Mouse (Mus musculus): Measurements from ENCODE around the gene Cdk7. TPM values are rescaled to one million over a fixed set of nuclear protein-coding genes. Genes with fewer than 3 reads are reported as not detected.

Gene Cdk7
- polyA plus RNA-seq, 1 experiment from 2014 or later: 78.0 TPM

DNA sequence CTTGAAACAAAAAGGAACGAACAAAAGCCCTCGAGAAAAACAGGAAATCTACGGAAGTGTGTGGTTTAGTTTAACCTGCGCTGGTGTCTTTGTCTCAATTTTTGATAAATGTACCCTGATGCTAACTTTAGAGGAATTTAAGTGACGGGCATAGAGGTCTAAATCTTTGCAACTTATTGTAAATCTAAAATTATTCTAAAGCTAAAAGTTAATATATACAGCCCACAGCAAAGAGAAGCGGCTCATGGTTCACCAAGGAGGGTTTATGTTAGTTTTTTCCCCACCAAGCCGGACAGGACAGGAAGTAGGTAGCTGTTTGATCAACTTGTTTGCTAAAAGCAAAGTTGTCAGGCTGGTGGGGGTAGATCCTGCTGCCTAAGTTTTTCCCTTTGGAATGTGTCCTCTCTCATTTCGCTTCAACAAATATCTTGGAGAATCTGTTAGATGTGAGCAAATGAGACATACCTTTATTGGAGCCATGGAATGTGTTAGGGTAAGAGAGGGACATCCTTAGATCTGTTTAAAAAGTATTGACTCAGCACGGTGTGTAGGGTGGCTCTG, 60.5 kb downstream of the Cdk7 start:
- no peaks in the 10 kb centered on the region for H3K9me3 ChIP-seq (ENCODE audit: control insufficient read depth, low read length)
- 0 out of 2 replicates have a peak, but pooled peaks cover 2% of the 10 kb centered on the region for H3K4me1 ChIP-seq (replicated peaks; ENCODE audit: control insufficient read depth, insufficient read depth, low read length)
- H3K36me3 ChIP-seq (ENCODE audit: control insufficient read depth, insufficient read depth, low read length): 0 out of 2 replicates have a peak, but pooled peaks cover 2% of the 10 kb centered on the region
- peak overlapping the region; percentile 47 for H3K4me3 ChIP-seq (ENCODE audit: low read depth, low read length)
- ATAC-seq (ENCODE audit: low FRiP score): no peak
- no peak overlapping the region for H3K27ac ChIP-seq (ENCODE audit: low read depth, low read length)
- no peaks in the 10 kb centered on the region for H3K27me3 ChIP-seq (ENCODE audit: control insufficient read depth, insufficient read depth, low read length)
- DNase-seq (ENCODE audit: low spot score): peak; percentile 8
- peak overlapping the region; percentile 68 for H3K4me2 ChIP-seq (replicated peaks; ENCODE audit: low read depth, low read length)
- H3K9ac ChIP-seq (ENCODE audit: low read depth, low read length): no peak overlapping the region; the same call in 1 of the 2 replicates
- WGBS: 61% methylated on average over 9 of the region's 9 CpGs

DNA sequence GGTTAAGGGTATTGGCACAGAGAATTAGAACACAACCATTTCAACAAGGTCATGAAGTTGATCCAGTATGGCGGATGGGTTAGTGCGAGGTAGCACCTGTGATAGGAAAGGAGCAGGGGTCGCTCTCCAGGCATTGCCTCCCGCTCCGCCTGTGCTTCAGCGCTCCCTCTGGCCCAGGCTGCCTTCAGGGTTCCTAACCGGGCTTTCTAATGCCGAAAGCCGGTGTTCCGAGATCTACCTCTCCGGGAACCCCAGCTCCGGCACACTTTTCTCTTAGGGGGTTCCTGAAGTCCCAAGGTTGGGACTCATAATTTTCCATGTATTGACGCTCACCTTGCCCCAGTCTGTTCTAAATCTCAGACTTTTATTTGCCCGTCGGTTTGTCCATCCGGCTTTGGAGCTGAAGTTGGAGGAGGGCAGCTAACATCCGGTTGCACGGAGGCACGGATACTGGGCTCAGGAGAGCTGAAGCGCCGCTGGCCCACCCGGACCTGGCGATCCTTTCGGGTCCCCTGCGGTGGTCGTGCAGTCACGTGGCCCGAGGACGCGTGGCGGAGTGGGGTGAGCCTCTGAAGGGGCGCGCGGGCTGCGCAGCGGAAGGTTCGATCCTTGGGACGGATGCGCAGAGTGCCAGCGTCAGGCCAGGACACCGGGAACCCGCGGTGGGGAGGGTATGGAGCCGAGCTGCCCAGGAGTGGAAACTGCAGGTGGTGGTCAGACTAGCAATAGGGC, 61.3 kb downstream of the Cdk7 start, which contains the start of gene Ccdc125:
Gene Ccdc125, plus strand, starts transcription at position 427 of the 732 bp plus-strand sequence.
- Histone ChIP-seq H3K27ac (ENCODE audit: low read depth, low read length) (no peak within 1 kb of the TSS), H3K9me3 (ENCODE audit: control insufficient read depth, low read length) (no peaks in the 10 kb centered on the region), H3K9ac (ENCODE audit: low read depth, low read length) (peak within 1 kb of the TSS; percentile 63; the same call in 1 of the 2 replicates), H3K4me1 (replicated peaks; ENCODE audit: control insufficient read depth, insufficient read depth, low read length) (0 out of 2 replicates have a peak, but pooled peaks cover 2% of the 10 kb centered on the region), H3K4me2 (replicated peaks; ENCODE audit: low read depth, low read length) (peak within 1 kb of the TSS; percentile 68), H3K4me3 (ENCODE audit: low read depth, low read length) (peak within 1 kb of the TSS; percentile 47), H3K36me3 (ENCODE audit: control insufficient read depth, insufficient read depth, low read length) (0 out of 2 replicates have a peak, but pooled peaks cover 2% of the 10 kb centered on the region), H3K27me3 (ENCODE audit: control insufficient read depth, insufficient read depth, low read length) (no peaks in the 10 kb centered on the region)
- 1% methylated on average over 44 of the region's 44 CpGs for WGBS
- peak; percentile 76 for ATAC-seq (ENCODE audit: low FRiP score)
- DNase-seq (ENCODE audit: low spot score): peak; percentile 68

DNA sequence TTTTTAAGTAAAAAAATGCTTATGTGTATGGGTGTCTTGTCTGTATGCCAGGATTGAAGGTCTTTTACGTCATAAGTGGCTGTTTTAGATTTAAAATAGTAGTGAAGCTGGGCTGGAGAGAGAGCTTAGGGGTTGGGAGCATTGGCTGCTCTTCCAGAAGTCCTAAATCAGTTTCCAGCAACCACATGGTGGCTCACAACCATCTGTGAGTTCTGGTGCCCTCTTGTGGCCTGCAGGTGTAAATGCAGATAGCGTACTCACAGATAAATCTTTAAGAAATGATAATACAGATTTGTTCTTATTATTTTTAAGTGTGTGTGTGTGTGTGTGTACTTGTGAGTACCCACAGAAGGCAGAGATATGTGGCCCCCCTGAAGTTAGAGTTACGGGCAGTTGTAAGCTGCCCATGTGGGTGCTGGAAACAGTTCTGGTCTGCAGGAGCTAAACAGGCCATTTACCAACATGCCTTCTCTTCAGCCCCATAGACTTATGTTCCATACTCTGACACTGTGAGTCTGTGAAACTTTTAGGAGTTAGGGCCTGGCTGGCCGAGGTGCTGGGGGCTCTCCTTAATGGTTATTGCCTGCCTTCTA, 70.8 kb downstream of the Cdk7 start:
- H3K27me3 ChIP-seq (ENCODE audit: control insufficient read depth, insufficient read depth, low read length): no peaks in the 10 kb centered on the region
- H3K4me2 ChIP-seq (replicated peaks; ENCODE audit: low read depth, low read length): no peak overlapping the region
- no peaks in the 10 kb centered on the region for H3K36me3 ChIP-seq (ENCODE audit: control insufficient read depth, insufficient read depth, low read length)
- DNase-seq (ENCODE audit: low spot score) (peak; percentile 79), ATAC-seq (ENCODE audit: low FRiP score) (peak; percentile 47)
- no peak overlapping the region for H3K27ac ChIP-seq (ENCODE audit: low read depth, low read length)
- H3K9me3 ChIP-seq (ENCODE audit: control insufficient read depth, low read length): no peaks in the 10 kb centered on the region
- WGBS: 56% methylated on average over 4 of the region's 4 CpGs
- no peak overlapping the region for H3K4me3 ChIP-seq (ENCODE audit: low read depth, low read length)
- H3K9ac ChIP-seq (ENCODE audit: low read depth, low read length): no peak overlapping the region
- H3K4me1 ChIP-seq (replicated peaks; ENCODE audit: control insufficient read depth, insufficient read depth, low read length): no peaks in the 10 kb centered on the region

DNA sequence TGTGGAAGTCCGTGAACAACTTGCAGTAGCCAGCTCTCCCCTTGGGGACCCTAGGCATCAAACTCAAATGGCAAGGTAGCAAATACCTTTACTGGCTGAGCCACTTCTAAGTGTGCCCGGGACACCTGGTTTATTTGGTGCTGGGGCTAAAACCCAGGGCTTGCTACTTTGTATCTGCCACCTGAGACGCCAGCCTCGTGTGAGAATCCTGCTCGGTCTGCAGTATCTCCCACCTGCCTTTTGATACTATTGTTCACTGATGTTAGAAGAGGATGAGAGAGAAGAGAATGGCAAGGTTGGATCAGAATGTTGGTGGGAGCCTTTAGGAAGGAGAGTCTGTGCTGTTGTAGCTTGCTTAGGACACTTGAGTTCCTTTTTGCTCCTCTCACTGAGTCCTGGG, 72.6 kb downstream of the Cdk7 start:
- no peak for DNase-seq (ENCODE audit: low spot score)
- Histone ChIP-seq H3K36me3 (ENCODE audit: control insufficient read depth, insufficient read depth, low read length) (no peaks in the 10 kb centered on the region), H3K9me3 (ENCODE audit: control insufficient read depth, low read length) (no peaks in the 10 kb centered on the region), H3K4me2 (replicated peaks; ENCODE audit: low read depth, low read length) (no peak overlapping the region), H3K4me1 (replicated peaks; ENCODE audit: control insufficient read depth, insufficient read depth, low read length) (no peaks in the 10 kb centered on the region), H3K27ac (ENCODE audit: low read depth, low read length) (no peak overlapping the region), H3K27me3 (ENCODE audit: control insufficient read depth, insufficient read depth, low read length) (no peaks in the 10 kb centered on the region), H3K4me3 (ENCODE audit: low read depth, low read length) (no peak overlapping the region), H3K9ac (ENCODE audit: low read depth, low read length) (no peak overlapping the region)
- 94% methylated on average over 5 of the region's 5 CpGs for WGBS
- ATAC-seq (ENCODE audit: low FRiP score): no peak

Other genes starting within 250 kb of the Cdk7 start
- 89.2 and 97.7 TPM in 2 replicates for gene Gtf2h2, start 238.4 kb downstream of the Cdk7 start, polyA plus RNA-seq (2014; fragmentation: Nextera tagmentation; extraction: Ambion mirVana)
- 5.8 TPM in 2 replicates for gene Ocln, start 178.2 kb downstream of the Cdk7 start, polyA plus RNA-seq (2014; fragmentation: Nextera tagmentation; extraction: Ambion mirVana)
- 2.8 and 3.1 TPM in 2 replicates for gene Marveld2, start 114.0 kb downstream of the Cdk7 start, polyA plus RNA-seq (2014; fragmentation: Nextera tagmentation; extraction: Ambion mirVana)
- 315 and 356 TPM in 2 replicates for gene Ak6, start 80.0 kb downstream of the Cdk7 start, polyA plus RNA-seq (2014; fragmentation: Nextera tagmentation; extraction: Ambion mirVana)
- 27.6 and 29.9 TPM in 2 replicates for gene Rad17, start 79.9 kb downstream of the Cdk7 start, polyA plus RNA-seq (2014; fragmentation: Nextera tagmentation; extraction: Ambion mirVana)
- 22.4 and 22.6 TPM in 2 replicates for gene Taf9, start 79.4 kb downstream of the Cdk7 start, polyA plus RNA-seq (2014; fragmentation: Nextera tagmentation; extraction: Ambion mirVana)
- 2.6 and 2.7 TPM in 2 replicates for gene Ccdc125, start 61.2 kb downstream of the Cdk7 start, polyA plus RNA-seq (2014; fragmentation: Nextera tagmentation; extraction: Ambion mirVana)
- gene Mrps36, start 13.7 kb upstream of the Cdk7 start, polyA plus RNA-seq (2014; fragmentation: Nextera tagmentation; extraction: Ambion mirVana): 135 and 139 TPM in 2 replicates
- gene Cenph, start 45.0 kb upstream of the Cdk7 start, polyA plus RNA-seq (2014; fragmentation: Nextera tagmentation; extraction: Ambion mirVana): 46.6 and 48.0 TPM in 2 replicates
- gene Ccnb1, start 55.6 kb upstream of the Cdk7 start, polyA plus RNA-seq (2014; fragmentation: Nextera tagmentation; extraction: Ambion mirVana): 322 and 345 TPM in 2 replicates
- gene Slc30a5, start 102.5 kb upstream of the Cdk7 start, polyA plus RNA-seq (2014; fragmentation: Nextera tagmentation; extraction: Ambion mirVana): 46.0 and 51.3 TPM in 2 replicates